Mouse (Mus musculus) lung, postnatal 0 days (tissue): ENCODE measurements at regions not wholly inside any gene's neighbourhood (a gene's known extent, or its start where the extent isn't known, plus 50 kb on each side); places are given as distances from the start of the nearest gene placed in this dataset.

Experiments used
- CTCF ChIP-seq: IDR thresholded peaks from 2 replicates; pipeline ENCODE4 v1.5.1; 2016; ENCODE audit warnings: antibody characterized with exemption, mild to moderate bottlenecking
- EP300 ChIP-seq: IDR thresholded peaks from 2 replicates; pipeline ENCODE4 v1.6.1; 2016; ENCODE audit warnings: antibody characterized with exemption, mild to moderate bottlenecking, control low read depth

GRCm38 (mm10) chr4:12611511-12611910 is 439.7 kb upstream of the Fam92a start:
- TF ChIP-seq CTCF (no peak), EP300 (no peak)
